Mouse (Mus musculus): ENCODE results near the gene Gm29094. TPM values are rescaled to one million over a fixed set of nuclear protein-coding genes. Genes with fewer than 3 reads are reported as not detected.
"Not testable (repeated sequence)": the region's sequence is repeated elsewhere in the genome, so short reads cannot be mapped to it uniquely, and the experiment has no call there.

The Gm29094 gene
- 1 to 10 TPM in 1 of 2 experiments, not detected in 1; 1.9 TPM for total RNA-seq (2021)
- long read RNA-seq, experiment 1: 0 reads
- long read RNA-seq, experiment 2: 0 reads

DNA sequence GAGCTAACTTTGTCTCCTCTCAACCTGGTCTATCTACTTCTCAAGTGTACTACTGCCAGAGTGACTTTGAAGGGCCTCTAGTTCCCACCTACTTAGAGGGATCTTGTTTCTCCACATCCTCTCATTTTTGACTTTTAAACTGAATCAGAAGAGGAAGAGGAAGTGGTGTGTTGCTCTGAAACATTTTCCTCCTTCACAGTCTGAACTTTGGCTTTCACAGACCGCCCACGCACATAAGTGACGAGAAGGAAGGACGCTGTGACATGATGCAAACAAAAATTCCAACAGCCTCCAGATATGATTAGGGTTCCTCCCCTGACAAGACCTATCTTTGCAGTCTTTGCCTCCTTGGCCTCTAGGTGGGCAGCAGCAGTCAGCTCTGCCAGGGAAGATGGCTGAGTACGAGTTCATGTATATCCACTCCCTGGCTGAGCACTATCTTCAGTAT lies at the start of gene Gm29094, which contains the start of gene Bcl2a1b:
Gene Gm29094 (plus strand): TSS at position 411 of the 448 bp plus-strand sequence.
Gene Bcl2a1b (plus strand): TSS at position 241 of the 448 bp plus-strand sequence.
- peak; percentile 22 to 58 for DNase-seq

DNA sequence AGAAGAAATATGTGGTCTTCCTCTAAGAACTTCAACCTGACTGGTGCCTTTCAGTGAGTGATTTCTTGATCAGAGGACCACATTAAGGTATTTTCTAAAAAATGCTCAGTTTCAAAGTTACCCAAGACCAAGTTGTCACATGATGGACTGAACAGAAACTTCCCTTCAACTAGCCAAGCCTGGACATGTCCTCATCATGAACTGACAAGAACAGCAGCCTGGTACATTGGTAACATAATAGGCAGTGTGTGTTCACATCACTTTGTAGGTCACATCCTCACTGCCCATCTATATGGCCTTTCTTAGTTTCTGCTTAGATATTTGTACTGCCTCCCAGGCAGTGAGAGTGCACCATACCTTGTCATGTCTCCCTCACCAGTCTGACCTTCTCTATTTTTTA lies 26.6 kb upstream of the Gm29094 start:
- not testable (repeated sequence) for DNase-seq

GRCm38 (mm10) chr9:89178833-89179232 lies 20.3 kb upstream of the Gm29094 start:
- DNase-seq: peak; percentile 69 to 89

DNA sequence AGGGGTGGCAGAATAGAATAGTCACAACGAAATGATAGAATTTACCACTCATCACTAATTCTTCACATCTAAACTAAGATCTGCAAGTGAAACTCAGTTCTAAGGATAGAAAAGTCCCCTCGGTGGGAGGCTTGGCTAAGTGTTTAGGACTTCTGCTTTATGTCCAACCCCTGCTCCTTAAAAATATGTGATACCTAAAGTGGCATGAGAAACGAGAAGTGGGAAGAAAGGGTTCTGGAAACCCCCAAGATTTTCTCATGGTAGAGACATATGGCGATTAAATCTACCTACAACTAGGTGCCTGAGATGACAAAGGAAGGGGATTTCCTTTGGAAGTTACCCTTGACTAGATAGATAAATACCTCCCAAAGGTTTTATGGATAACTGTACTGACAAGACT lies 19.7 kb upstream of the Gm29094 start:
- DNase-seq: not testable (repeated sequence)

GRCm38 (mm10) chr9:89187006-89187405 lies 12.2 kb upstream of the Gm29094 start:
- DNase-seq: not testable (repeated sequence)

DNA sequence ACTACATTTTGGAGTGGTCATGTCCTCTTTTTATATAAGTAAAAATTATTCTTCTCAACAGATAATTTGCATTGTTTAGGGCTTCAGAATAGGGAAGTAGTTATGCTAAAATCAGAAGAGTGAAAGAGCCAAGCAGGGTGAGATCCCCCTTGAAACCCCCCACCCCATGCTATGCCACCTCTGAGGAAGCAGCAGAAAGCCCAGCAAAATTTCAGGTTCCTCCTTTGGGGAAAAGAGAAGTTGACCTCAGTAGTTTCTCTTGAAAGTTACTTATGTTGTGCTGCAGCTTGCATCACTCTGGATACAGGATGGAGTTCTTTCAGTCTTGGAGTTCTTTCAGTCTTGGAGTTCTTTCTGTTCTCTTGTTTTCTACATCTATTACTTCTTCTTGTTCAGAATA lies 3.7 kb upstream of the Gm29094 start:
- DNase-seq: not testable (repeated sequence)

DNA sequence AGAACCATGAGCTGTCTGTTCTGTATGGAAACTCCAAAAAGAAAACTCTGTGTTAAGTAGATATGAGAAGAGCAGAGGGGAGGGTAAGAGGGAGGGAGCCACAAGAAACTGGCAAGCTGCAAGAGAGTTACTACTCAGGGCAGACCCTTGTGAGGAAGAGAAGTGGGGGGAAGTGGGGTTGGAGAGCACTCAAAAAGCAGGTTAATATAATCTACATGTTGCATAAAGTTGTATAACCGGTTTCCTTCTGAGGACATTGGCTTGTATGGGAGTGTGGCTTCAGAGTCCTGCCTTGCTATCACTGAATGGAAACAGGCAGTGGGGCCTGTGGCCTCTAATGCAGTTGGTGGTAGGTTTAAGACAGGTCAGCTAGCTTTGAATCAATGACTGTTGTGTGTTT lies 1.7 kb upstream of the Gm29094 start:
- not testable (repeated sequence) for DNase-seq

DNA sequence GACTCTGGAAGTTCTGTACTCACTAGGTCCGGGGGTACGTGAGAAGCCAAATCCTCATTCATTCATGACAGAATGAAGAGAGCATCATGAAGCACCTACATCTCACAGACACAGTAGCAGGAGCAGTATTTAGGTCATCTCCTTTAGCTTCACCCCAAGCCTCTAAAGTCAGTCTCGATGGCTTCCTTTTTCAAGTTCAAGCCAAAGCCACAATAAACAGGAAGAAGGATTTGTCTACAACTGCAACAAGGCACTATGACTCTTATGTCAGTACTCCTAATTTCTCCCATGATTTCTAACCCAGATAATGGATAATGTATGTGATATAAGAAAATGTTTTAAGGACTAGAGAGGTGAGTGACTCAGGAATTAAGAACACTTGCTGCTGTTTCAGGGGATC lies 830 bp upstream of the Gm29094 start:
- DNase-seq: not testable (repeated sequence)

DNA sequence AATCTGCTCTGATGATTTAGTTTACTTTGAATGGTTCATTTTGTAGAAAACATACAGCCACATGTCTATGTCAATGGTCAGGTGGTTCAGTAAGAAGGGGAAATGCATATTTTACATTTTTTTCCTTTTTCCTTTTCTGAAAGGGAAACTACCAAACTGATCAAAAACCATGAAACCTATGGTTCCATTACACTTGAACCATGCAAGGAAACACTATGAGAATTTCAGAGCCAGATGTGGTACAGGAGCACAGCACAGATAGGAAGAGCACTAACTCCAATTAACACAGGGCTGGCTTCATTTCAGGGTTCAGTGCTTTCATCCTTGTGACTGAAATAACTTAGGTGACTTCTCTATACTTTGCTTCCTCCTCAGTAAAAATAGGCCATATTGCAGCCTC lies 3.1 kb downstream of the Gm29094 start:
- not testable (repeated sequence) for DNase-seq

DNA sequence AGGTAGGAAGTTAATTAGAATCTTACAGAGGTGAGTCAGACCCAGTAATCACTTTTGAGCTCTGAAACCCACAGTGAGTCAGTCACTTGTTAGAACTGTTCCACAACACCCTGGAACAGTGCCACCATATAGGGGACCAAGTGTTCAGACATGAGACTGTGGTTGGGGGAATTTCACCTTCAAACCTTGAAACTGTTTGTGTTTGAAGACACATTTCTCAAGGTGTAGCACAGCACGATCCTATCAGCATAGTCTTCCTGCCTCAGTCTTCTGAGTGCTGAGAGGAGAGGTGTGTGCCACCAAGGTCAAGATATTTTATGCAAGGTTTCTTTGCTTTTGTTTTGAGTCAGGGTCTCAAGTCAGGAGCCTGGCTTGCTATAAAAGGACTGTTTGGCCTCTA lies 9.8 kb downstream of the Gm29094 start:
- not testable (repeated sequence) for DNase-seq

DNA sequence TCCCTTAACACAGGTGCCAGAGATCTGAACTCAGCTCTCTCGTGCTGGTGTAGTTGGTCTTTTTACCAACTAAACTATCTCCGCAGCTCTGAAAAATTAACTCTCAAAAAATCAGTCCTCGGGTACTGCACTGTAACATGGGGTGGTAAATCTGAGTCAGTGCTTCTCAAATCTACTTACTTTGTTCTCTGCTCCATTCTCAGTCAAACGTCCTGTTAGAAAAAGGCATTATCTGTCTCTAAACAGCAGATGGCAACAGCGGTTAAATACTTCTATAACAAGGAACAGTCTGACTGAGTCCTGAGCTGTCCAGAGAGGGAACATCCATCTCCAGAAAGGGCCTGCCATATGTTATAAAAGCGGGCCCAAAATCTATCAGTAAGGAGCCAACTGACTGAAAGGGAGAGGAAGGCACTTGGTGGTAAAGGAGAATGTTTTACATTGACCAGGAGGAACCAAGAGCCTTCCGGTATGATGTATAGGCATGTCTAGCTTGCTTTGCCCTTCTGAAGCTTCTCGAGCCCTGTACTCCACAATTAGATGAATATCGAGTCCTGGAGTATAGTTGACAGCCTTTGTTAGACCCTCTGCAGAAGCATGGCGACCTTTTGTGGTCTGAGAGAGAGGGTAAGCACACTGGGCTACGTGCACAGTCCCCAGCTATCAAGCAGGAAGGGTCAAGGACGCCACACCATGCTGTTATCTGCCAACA lies 11.3 kb downstream of the Gm29094 start, which contains the start of gene Mthfs:
Gene Mthfs (plus strand): TSS at position 324 of the 712 bp plus-strand sequence.
- peak; percentile 23 to 47 for DNase-seq

GRCm38 (mm10) chr9:89211065-89211858 lies 12.1 kb downstream of the Gm29094 start:
- DNase-seq: peak; percentile 95

DNA sequence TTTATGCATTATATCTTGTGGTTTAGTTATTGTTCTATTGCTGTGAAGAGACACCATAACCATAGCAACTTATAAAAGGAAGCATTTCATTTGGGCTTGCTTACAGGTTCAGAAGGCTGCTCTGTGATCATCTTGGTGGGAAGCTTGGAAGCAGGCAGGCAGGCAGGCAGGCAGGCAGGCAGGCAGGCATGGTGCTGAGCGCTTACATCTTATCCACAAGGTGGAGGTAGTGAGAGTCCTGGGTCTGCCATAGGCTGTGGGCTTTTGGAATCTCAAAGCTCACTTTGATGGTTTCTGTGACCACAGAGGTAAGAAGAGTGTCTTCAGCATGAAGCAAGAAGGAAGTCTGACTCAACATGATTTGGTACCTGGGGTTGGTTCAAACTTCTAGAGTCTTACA lies 13.2 kb downstream of the Gm29094 start:
- DNase-seq: peak; percentile 19 to 42

DNA sequence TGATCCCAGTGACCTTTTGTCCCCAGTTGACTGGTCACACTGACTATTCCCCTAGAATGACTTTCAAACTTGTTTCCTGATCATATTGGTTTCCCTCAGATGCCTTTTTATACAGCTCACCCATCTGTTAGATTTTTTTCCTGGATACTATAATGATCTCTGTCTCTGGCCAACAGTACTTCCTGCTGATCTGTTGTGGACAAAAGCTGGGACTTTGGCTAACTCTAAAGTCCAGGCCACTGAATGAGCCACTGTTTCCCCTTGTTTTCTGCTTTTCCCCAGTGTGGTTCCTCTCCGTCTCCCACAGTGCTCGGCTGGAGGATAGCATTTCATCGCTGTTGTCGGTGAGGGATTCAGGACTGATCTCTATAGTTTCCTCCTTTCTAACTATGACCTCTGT lies 19.0 kb downstream of the Gm29094 start:
- not testable (repeated sequence) for DNase-seq

GRCm38 (mm10) chr9:89219668-89220067 lies 20.5 kb downstream of the Gm29094 start:
- DNase-seq: not testable (repeated sequence)

- not testable (repeated sequence) for DNase-seq
Observed at GRCm38 (mm10) chr9:89220704-89221287, 21.6 kb downstream of the Gm29094 start.

DNA sequence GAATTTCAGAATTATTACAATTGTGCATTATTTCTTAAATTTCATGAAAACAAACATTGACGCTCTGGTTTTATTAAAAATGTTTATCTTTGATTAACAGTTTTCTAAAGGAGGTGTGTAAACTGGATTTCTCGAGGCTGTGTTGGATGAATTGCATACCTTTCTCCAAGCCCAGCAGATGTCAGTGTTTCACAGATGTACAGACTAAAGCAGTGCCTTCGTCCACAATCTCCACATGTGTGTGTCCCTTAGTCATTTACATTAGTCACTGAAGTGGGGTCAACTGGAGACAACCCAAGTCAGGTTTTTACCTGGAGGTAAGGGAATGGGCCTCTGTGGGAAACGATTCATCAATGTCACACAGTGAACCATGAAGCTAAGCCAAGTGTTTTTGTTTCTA lies 26.9 kb downstream of the Gm29094 start:
- DNase-seq: peak; percentile 18 to 33

- DNase-seq: no peak
Observed at GRCm38 (mm10) chr9:89228122-89228521, 28.9 kb downstream of the Gm29094 start.

DNA sequence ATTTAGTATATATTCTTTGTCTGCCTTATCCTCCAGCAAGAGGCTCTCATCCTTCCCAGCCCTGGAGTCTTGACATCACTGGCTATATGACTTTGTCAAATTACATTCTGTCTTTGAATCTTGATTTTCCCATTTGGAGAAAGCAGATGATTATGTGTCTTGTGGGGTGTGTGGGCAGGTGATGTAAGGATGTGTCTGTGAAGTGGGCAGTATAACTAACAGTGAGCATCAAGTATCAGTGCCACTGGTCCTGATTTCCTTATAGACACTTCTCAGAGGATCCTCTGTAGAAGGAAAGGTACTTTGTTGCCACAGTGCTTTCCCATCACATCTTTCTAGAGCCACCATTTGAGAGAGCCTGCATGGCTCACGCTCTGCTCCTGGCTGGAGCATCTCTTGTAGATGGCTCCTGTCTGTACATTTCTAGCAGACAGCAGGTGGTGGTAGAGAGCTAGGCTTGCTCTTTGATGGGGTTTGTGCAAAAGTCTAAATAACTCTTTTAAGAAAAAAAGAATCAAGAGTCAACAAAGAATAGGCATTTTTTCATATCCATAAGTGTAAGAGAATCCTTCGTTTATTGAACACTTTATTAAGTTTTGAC lies 31.8 kb downstream of the Gm29094 start:
- DNase-seq: peak; percentile 13 to 51

- DNase-seq: not testable (repeated sequence)
Observed at GRCm38 (mm10) chr9:89237131-89237530, 38.0 kb downstream of the Gm29094 start.

DNA sequence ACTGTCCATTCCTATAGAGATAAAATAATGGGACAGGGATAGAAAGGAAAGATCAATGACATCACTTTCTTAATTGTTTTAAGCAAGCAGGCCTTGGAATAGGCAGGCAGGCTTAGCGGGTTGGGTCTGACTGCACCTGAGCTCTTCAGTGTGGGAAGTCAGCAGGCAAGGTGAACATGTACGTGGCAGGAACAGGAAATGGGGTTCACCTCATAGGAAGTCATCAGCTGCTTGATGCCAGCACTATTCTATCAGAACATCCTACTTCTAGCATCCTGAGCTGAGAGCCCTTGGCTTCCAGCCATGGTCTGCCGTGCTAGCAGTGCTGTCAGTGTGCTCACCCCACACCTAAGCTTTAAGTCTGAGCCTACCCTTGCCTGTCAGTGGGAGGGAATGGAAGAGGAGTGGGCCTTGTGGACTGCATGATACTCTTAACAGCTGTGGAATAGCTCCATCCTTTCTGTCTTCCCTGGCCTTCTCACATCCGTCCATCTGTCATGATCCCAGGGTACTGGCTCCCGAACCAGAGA lies 39.9 kb downstream of the Gm29094 start:
- DNase-seq: not testable (repeated sequence)

Measured in heart, adult 18-20 months (tissue).